Mouse (Mus musculus) stomach, embryonic 16.5 days (tissue): ENCODE data around the gene Npr2. TPM values are rescaled to one million over a fixed set of nuclear protein-coding genes. Genes with fewer than 3 reads are reported as not detected.

Experiments used
- ATAC-seq: fragments of 200-750 bp; cut with Nextera tagmentation; 2 replicates; pipeline ENCODE4 v1.8.0; 2017; ENCODE audit warnings: moderate number of reproducible peaks, moderate TSS enrichment; ENCODE audit not compliant: insufficient read depth, low FRiP score
- H3K27ac ChIP-seq: fragments of 300-500 bp; sonication (generic); 2 replicates; pipeline ENCODE4 v1.5.1; 2014; ENCODE audit warnings: low read length
- H3K27me3 ChIP-seq: fragments of 300-500 bp; sonication (generic); 2 replicates; pipeline ENCODE4 v1.6.1; 2014; ENCODE audit warnings: low read length, control low read depth, mixed read lengths; ENCODE audit not compliant: control insufficient read depth, insufficient read depth
- H3K36me3 ChIP-seq: fragments of 300-500 bp; sonication (generic); 2 replicates; pipeline ENCODE4 v1.6.1; 2014; ENCODE audit warnings: low read length; ENCODE audit not compliant: control insufficient read depth, insufficient read depth
- H3K4me1 ChIP-seq: fragments of 300-500 bp; sonication (generic); 2 replicates; pipeline ENCODE4 v1.6.1; 2014; ENCODE audit warnings: low read length, control low read depth, mixed read lengths; ENCODE audit not compliant: control insufficient read depth, insufficient read depth
- H3K4me2 ChIP-seq: fragments of 300-500 bp; sonication (generic); 2 replicates; pipeline ENCODE4 v1.6.1; 2014; ENCODE audit warnings: low read depth, low read length, mixed read lengths
- H3K4me3 ChIP-seq: fragments of 300-500 bp; sonication (generic); replicated peaks from 2 replicates; pipeline ENCODE4 v1.5.1; 2014; ENCODE audit warnings: mild to moderate bottlenecking, low read length
- H3K9ac ChIP-seq: fragments of 300-500 bp; sonication (generic); 2 replicates; pipeline ENCODE4 v1.6.1; 2014; ENCODE audit warnings: low read length
- H3K9me3 ChIP-seq: fragments of 300-500 bp; sonication (generic); replicated peaks from 2 replicates; pipeline ENCODE4 v1.6.1; 2016; ENCODE audit warnings: low read length, control low read depth; ENCODE audit not compliant: control insufficient read depth
- WGBS: fragments of 180-500 bp; shearing (Covaris S2); extraction: QIAGEN DNeasy Blood & Tissue Kit; methylation state at CpG from one replicate; pipeline ENCODE4 v1.1.7; 2014; 5-methylcytosine and 5-hydroxymethylcytosine counted together
- polyA plus RNA-seq: library from polyadenylated mRNA; unstranded; fragments of >200 nt; fragmentation: Nextera tagmentation; extraction: Ambion mirVana; gene quantifications from 2 replicates; pipeline ENCODE4 v1.2.1, GENCODE M21; 2015

Gene Npr2
- polyA plus RNA-seq, 1 experiment from 2014 or later = 8.9 TPM

DNA sequence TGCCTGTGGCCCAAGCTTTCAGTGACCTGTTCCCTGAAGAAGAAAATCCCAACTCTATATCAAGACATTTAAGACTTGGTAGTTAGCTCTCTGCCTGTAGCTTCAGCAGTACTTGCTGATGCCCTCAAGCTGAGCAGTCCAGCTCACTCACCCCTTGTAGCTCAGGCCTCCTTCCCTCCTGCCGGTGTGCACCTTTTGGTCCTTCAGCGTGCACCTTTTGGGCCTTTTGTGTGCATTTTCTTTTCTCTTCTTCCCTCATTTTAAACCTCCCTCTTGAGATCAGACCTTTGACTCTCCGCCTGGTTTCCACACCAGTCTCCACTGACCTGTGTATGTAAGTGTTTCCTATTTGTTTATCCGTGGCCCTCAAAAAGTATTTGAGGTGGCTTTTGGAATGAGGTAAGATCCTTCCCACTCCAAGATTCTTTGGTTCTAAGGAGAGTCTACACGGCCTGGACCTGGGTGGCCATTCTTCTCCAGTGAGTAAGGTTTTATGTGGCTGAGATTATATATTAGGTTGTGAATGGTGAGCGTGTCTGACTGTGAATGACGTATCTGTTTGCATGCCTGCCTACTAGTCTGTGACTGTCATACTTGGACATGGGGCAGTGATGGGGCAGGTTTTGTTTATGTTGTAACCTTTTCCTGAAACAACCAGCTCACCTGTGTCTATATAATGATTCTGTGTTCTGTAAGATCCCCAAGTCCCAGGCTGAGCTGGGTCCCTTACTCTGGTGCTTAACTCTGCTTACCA, 3.1 kb downstream of the Npr2 start:
- Histone ChIP-seq H3K4me1 (peaks cover 21% of the 10 kb centered on the region; the same call in 1 of the 2 replicates), H3K27ac (no peak overlapping the region), H3K4me2 (no peak overlapping the region), H3K36me3 (no peaks in the 10 kb centered on the region), H3K27me3 (no peaks in the 10 kb centered on the region; the same call in 1 of the 2 replicates), H3K9ac (no peak overlapping the region), H3K9me3 (no peaks in the 10 kb centered on the region), H3K4me3 (no peak overlapping the region)
- 81% methylated on average over 7 of the region's 7 CpGs for WGBS
- ATAC-seq = no peak

DNA sequence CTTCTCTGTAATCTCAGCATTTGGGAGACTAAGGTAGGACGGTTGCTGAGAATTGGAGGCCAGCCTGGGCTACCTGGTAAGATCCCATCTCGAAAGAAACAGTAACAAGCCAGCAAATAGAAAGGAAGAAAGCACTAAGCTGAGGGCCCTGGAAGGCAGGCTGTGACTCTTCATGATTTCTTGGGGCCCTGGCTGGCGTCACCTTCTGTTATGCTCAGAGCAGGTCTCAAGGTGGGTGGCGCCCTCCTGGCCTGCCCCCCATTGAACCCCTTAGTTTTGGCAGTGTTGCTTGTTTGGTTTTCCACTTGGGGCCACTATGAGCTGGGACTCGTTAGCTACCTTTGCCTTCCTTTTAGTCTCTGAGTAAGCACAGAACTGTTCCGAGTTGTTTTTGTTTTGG, 5.0 kb downstream of the Npr2 start:
- Histone ChIP-seq H3K4me3 (no peak overlapping the region), H3K4me2 (no peak overlapping the region), H3K27ac (no peak overlapping the region), H3K36me3 (no peaks in the 10 kb centered on the region), H3K4me1 (peaks cover 13% of the 10 kb centered on the region; the same call in 1 of the 2 replicates), H3K9ac (no peak overlapping the region), H3K27me3 (no peaks in the 10 kb centered on the region), H3K9me3 (no peaks in the 10 kb centered on the region)
- no peak for ATAC-seq
- WGBS = 71% methylated on average over 6 of the region's 6 CpGs

DNA sequence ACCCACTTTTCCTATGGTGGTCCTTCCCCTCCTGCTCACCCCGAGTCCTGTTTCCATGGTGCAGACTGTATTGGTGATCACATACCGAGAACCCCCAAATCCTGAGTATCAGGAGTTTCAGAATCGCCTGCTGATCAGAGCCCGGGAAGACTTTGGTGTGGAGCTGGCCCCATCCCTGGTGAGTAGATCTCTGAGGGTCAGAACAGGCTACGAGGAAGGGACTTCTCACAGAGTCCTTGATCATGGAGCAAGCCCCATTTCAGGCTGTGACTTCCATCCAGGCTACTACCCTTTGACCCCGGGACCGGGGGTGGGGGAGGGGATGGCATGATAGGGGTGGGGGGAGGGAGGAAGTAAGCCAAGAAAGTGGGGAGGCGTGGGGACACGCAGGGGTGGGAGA, 8.3 kb downstream of the Npr2 start:
- no peak for ATAC-seq
- 73% methylated on average over 9 of the region's 9 CpGs for WGBS
- no peaks in the 10 kb centered on the region for H3K9me3 ChIP-seq

DNA sequence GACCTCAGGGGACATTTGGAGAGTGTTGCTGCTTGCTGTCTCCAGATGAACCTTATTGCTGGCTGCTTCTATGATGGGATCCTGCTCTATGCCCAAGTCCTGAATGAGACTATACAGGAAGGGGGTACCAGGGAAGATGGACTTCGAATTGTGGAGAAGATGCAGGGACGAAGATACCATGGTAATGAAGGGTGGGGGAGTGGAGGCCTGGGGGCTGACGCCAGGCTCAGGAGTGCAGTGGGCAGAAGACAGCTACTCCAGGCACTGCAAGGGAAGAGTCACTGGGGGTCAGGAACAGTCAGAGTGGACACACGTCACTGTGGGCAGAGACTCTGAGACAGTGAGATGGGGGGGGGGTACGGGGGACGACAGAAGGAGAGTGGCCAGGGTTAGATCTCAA, 8.8 kb downstream of the Npr2 start:
- no peaks in the 10 kb centered on the region for H3K9me3 ChIP-seq
- H3K27ac ChIP-seq = no peak overlapping the region
- no peak overlapping the region for H3K9ac ChIP-seq
- WGBS = 80% methylated on average over 6 of the region's 6 CpGs
- H3K4me2 ChIP-seq = no peak overlapping the region
- no peaks in the 10 kb centered on the region for H3K36me3 ChIP-seq
- no peak overlapping the region for H3K4me3 ChIP-seq
- no peak for ATAC-seq
- H3K27me3 ChIP-seq = no peaks in the 10 kb centered on the region
- no peaks in the 10 kb centered on the region for H3K4me1 ChIP-seq

More for the DNA sequence above, 8.3 kb downstream of the Npr2 start:
- no peaks in the 10 kb centered on the region for H3K4me1 ChIP-seq
- H3K9ac ChIP-seq = no peak overlapping the region
- no peak overlapping the region for H3K27ac ChIP-seq
- H3K36me3 ChIP-seq = no peaks in the 10 kb centered on the region
- H3K27me3 ChIP-seq = no peaks in the 10 kb centered on the region
- H3K4me3 ChIP-seq = no peak overlapping the region
- H3K4me2 ChIP-seq = no peak overlapping the region

DNA sequence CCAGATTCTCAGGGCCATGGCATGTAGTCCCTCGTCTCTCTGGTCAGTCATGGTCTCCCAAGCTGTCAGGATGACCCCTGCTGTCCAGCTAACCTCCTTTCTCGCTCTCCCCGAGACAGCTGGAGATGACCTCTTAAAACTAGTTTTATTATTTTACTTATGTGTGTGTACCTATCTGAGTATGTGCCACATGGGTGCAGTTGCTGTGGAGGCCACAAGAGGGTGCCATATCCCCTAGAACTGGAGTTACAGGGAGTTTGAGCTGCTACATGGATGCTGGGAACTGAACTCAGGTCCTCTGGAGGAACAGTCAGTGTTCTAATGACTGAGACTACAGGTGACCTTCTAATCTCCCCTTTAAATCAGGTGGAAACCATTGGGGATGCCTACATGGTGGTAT, 18.0 kb downstream of the Npr2 start:
- H3K27ac ChIP-seq = no peak overlapping the region
- H3K36me3 ChIP-seq = peaks cover 11% of the 10 kb centered on the region
- 93% methylated on average over 3 of the region's 3 CpGs for WGBS
- ATAC-seq = no peak
- no peaks in the 10 kb centered on the region for H3K27me3 ChIP-seq
- H3K4me1 ChIP-seq = no peaks in the 10 kb centered on the region
- H3K9ac ChIP-seq = no peak overlapping the region
- H3K4me3 ChIP-seq = no peak overlapping the region
- H3K4me2 ChIP-seq = no peak overlapping the region
- peaks cover 6% of the 10 kb centered on the region for H3K9me3 ChIP-seq

DNA sequence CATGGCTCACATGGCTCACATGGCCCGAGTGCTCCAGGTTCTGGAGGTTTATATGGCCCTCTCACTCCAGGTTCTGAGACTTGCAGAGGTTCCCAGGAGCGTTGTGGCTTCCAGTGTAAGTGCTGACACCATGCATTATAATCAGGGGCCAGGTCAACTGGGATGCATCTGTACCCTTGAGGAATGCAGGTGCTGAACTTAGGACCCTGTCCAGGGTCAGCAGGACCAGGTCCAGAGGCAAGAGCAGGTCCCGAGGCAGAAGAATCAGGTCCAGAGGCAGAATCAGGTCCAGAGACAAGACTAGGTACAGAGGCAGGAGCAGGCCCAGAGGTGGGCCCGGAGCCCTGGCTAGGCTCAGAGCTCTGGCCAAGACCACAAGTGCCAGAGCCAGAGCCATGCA, 21.0 kb downstream of the Npr2 start:
- peaks cover 6% of the 10 kb centered on the region for H3K9me3 ChIP-seq
- H3K4me2 ChIP-seq = no peak overlapping the region
- no peak for ATAC-seq
- 81% methylated on average over 4 of the region's 4 CpGs for WGBS
- H3K27me3 ChIP-seq = no peaks in the 10 kb centered on the region
- no peak overlapping the region for H3K4me3 ChIP-seq
- no peak overlapping the region for H3K9ac ChIP-seq
- peaks cover 4% of the 10 kb centered on the region for H3K4me1 ChIP-seq
- no peak overlapping the region for H3K27ac ChIP-seq
- peaks cover 11% of the 10 kb centered on the region for H3K36me3 ChIP-seq

DNA sequence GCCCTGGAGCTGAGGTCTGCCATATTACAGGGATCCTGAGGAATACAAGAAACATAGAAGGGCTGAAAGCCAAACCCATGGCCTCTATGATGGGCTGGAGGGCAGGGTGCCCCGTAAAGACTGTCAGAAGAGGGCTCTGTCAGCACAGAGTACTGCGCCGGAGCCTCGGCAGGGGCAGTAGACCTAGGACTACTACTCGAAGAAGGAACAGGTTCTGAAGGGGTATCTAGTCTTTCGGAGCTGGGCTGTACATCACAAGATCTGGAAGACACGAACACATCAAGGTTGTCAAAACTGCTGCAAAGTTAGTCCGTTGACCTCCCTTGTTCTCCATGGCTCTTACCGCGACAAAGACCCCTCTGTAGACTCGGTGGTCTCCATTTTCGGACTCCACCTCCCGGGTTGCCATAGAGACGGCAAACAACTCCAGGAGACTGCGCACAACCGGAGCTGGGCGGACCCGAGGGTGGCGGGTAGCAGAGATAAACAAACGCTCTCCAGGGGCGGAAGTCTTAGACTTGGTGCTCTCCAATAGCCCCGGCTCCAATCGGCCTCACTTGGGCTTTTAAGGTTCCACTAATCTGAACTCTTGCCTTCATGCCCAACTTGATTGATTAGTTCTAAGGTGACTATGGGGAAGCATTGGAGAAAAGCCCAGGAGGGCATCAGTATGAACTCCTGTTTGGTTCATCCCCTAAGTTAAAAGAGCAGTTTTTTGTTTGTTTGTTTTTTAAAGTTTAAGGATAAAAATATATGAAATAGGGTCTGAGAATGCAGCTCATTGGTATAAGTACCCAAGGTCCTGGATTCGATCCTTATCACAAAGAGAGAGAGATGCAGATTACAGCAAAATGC, 21.7 kb downstream of the Npr2 start, which contains the start of gene Spag8:
Gene Spag8 (minus strand): TSS at position 434 of the 855 bp plus-strand sequence.
- peaks cover 4% of the 10 kb centered on the region for H3K4me1 ChIP-seq
- peak within 1 kb of the TSS; percentile 55 for H3K4me2 ChIP-seq
- H3K36me3 ChIP-seq = peaks cover 11% of the 10 kb centered on the region
- H3K9me3 ChIP-seq = peaks cover 6% of the 10 kb centered on the region
- WGBS = 15% methylated on average over 24 of the region's 24 CpGs
- no peak within 1 kb of the TSS for H3K9ac ChIP-seq
- peak within 1 kb of the TSS; percentile 33 for H3K4me3 ChIP-seq
- ATAC-seq = no peak
- H3K27me3 ChIP-seq = no peaks in the 10 kb centered on the region
- H3K27ac ChIP-seq = no peak within 1 kb of the TSS

DNA sequence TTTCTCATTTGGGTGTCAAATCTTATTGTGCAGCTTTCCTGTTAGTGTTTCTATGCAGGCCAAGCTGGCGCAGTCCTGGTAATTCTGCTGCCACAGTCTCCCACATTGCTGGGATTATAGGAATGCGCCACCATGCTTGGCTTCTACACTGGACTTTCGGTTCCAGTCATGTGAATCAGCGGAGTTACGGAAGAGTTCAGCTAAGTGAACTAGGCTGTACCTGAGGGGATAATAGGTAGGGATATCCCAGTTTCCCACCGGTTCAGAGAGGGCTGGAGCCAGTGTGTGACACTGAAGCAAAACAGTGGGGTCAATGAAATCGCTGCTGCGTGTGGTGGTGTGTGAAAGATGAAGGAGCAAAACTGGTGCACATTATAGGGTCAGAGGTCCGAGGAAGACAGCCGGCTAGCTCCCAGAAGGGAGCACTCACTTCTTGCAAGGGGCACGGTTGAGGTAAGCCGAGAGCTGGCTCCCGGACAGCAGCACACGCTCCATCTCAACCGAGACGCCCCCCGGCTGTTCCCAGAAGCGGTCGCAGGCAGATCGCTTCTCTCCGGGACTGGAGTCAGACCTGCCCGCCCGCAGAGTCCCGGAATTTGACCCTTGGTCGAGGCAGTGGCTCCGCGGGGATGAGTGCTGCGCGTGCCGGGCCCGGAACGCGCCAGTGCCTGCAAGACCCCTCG, 24.1 kb downstream of the Npr2 start:
- H3K9ac ChIP-seq = peak overlapping the region; percentile 98
- peak overlapping the region; percentile 87 for H3K4me3 ChIP-seq
- H3K4me1 ChIP-seq = peaks cover 4% of the 10 kb centered on the region
- H3K9me3 ChIP-seq = no peaks in the 10 kb centered on the region
- 5% methylated on average over 34 of the region's 34 CpGs for WGBS
- peak overlapping the region; percentile 81 for H3K4me2 ChIP-seq
- ATAC-seq = peak; percentile 35
- H3K36me3 ChIP-seq = no peaks in the 10 kb centered on the region
- H3K27ac ChIP-seq = peak overlapping the region; percentile 89
- no peaks in the 10 kb centered on the region for H3K27me3 ChIP-seq
